Mouse (Mus musculus) limb, embryonic 10.5 days (tissue): Measurements from ENCODE around the gene Ctf1. TPM values are rescaled to one million over a fixed set of nuclear protein-coding genes. Genes with fewer than 3 reads are reported as not detected.

Experiments
- microRNA counts: library from miRNA; unstranded; fragments of <30 nt; microRNA quantifications from one replicate; lab custom pipeline; 2017
- microRNA-seq: library from miRNA; unstranded; fragments of <30 nt; microRNA quantifications from one replicate; pipeline ENCODE4, GENCODE M21; 2017
- polyA plus RNA-seq: library from polyadenylated mRNA; unstranded; fragments of >200 nt; fragmentation: Nextera tagmentation; extraction: Ambion mirVana; gene quantifications from 2 replicates; pipeline ENCODE4 v1.2.1, GENCODE M21; 2016

Gene Ctf1
- polyA plus RNA-seq, 1 experiment from 2014 or later: 14.2 TPM

MicroRNA genes within 50 kb of the gene (microRNA counts, 519-probe panel; counts per million panel counts)
- 684 counts per million, percentile 72 among the panel's probes with 10 or more counts for microRNA mmu-miR-762 (lab: Ali Mortazavi, UCI)

Small RNA genes within 50 kb of the gene (microRNA-seq; reads per million reads assigned to microRNA genes)
- gene Mir762: not detected

Other genes with a start within 250 kb of the Ctf1 start
- 11.4 and 12.5 TPM in 2 replicates for gene Fbrs, start 233.5 kb upstream of the Ctf1 start, polyA plus RNA-seq
- gene Srcap, start 200.8 kb upstream of the Ctf1 start, polyA plus RNA-seq: 70.9 and 80.4 TPM in 2 replicates
- 15.4 and 17.1 TPM in 2 replicates for gene Gm42715, start 193.2 kb upstream of the Ctf1 start, polyA plus RNA-seq
- gene Tmem265, start 151.3 kb upstream of the Ctf1 start, polyA plus RNA-seq: 3.1 and 4.1 TPM in 2 replicates
- 34.1 and 39.6 TPM in 2 replicates for gene Phkg2, start 139.4 kb upstream of the Ctf1 start, polyA plus RNA-seq
- gene Ccdc189, start 124.1 kb upstream of the Ctf1 start, polyA plus RNA-seq: 9.4 and 12.4 TPM in 2 replicates
- gene Rnf40, start 124.0 kb upstream of the Ctf1 start, polyA plus RNA-seq: 62.2 and 69.6 TPM in 2 replicates
- 29.0 and 32.9 TPM in 2 replicates for gene Zfp629, start 96.9 kb upstream of the Ctf1 start, polyA plus RNA-seq
- 77.9 and 79.5 TPM in 2 replicates for gene Bcl7c, start 3.8 kb upstream of the Ctf1 start, polyA plus RNA-seq
- 0.28 and 0.73 TPM in 2 replicates for gene Ctf2, start 19.4 kb downstream of the Ctf1 start, polyA plus RNA-seq
- gene Fbxl19, start 31.8 kb downstream of the Ctf1 start, polyA plus RNA-seq: 9.4 and 10.8 TPM in 2 replicates
- 15.2 and 16.0 TPM in 2 replicates for gene Orai3, start 57.1 kb downstream of the Ctf1 start, polyA plus RNA-seq
- gene Setd1a, start 63.9 kb downstream of the Ctf1 start, polyA plus RNA-seq: 21.9 and 24.2 TPM in 2 replicates
- not detected in 2 replicates for gene Gm49388, start 72.9 kb downstream of the Ctf1 start, polyA plus RNA-seq
- 5.5 and 8.2 TPM in 2 replicates for gene Hsd3b7, start 87.9 kb downstream of the Ctf1 start, polyA plus RNA-seq
- gene Stx4a, start 111.6 kb downstream of the Ctf1 start, polyA plus RNA-seq: 20.2 and 28.5 TPM in 2 replicates
- 3.9 and 9.3 TPM in 2 replicates for gene Stx1b, start 111.8 kb downstream of the Ctf1 start, polyA plus RNA-seq
- 20.0 and 20.3 TPM in 2 replicates for gene Zfp646, start 163.5 kb downstream of the Ctf1 start, polyA plus RNA-seq
- 47.9 and 48.0 TPM in 2 replicates for gene Zfp668, start 164.1 kb downstream of the Ctf1 start, polyA plus RNA-seq
- 0.50 and 0.75 TPM in 2 replicates for gene Prss53, start 178.2 kb downstream of the Ctf1 start, polyA plus RNA-seq
- not detected in 2 replicates for gene Gm21974, start 182.7 kb downstream of the Ctf1 start, polyA plus RNA-seq
- 48.3 and 51.8 TPM in 2 replicates for gene Vkorc1, start 182.9 kb downstream of the Ctf1 start, polyA plus RNA-seq
- gene Bckdk, start 191.3 kb downstream of the Ctf1 start, polyA plus RNA-seq: 130 and 137 TPM in 2 replicates
- gene Kat8, start 199.8 kb downstream of the Ctf1 start, polyA plus RNA-seq: 48.0 and 53.0 TPM in 2 replicates
- 6.3 and 7.2 TPM in 2 replicates for gene Prss8, start 217.4 kb downstream of the Ctf1 start, polyA plus RNA-seq
- gene Prss36, start 234.0 kb downstream of the Ctf1 start, polyA plus RNA-seq: 9.7 and 10.1 TPM in 2 replicates